Mouse (Mus musculus): Measurements from ENCODE around the gene Zbtb20.

GRCm38 (mm10) chr16:43638406-43639049 is 762.8 kb downstream of the Zbtb20 start:
- TF ChIP-seq CTCF (IDR thresholded peaks at IDR 0.05; ENCODE audit: control insufficient read depth, insufficient read depth, insufficient replicate concordance, low read depth, low read length) (no peak), POLR2A (IDR thresholded peaks at IDR 0.05; ENCODE audit: control insufficient read depth, low read depth, low read length) (no peak)
